Mouse (Mus musculus) heart, adult 2 months (tissue): ENCODE results near the gene Dtnb.

Experiments used
- CTCF ChIP-seq: fragments of 200-600 bp; IDR thresholded peaks from 2 replicates; pipeline ENCODE4 v1.8.1; 2022; ENCODE audit warnings: antibody characterized with exemption, mild to moderate bottlenecking, moderate library complexity
- POLR2A ChIP-seq: fragments of 200-500 bp; IDR thresholded peaks from 2 replicates; pipeline ENCODE4 v1.6.1; 2011; ENCODE audit warnings: mild to moderate bottlenecking, low read depth, low read length, control low read depth; ENCODE audit not compliant: insufficient read depth

DNA sequence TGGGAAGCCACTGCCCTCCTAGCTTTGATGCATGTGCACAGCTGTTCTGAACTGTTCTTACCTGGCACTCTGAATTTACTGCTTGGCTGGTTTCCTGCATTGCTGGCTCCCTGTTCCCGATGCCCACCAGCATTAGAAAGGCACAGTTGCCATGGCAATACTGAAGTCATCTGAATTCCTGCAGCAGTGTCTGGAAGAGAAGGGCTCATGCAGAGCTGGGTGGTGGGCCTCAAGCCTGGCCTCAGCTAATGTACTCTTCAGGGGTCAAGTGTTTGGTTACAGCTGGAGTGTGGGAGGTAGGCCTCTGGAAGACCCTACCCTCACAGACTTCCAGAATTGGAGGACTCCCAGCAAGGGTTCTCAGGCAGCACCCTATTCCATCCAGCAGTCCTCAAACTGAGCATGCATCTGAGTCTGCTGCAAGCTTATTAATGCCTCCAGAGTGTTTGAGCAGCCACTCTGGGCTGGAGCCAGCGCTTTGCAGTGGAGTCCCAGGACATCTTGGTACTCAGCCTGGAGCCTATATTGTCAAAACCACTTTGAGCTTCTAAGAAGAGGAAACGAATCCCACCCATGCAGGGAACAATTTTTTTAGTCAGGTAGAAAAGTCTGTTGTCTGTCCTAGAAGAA, 211.1 kb downstream of the Dtnb start:
- no peak for TF ChIP-seq CTCF
- TF ChIP-seq POLR2A = no peak
